Mouse (Mus musculus): ENCODE results near the gene Dclk3. TPM values are rescaled to one million over a fixed set of nuclear protein-coding genes. Genes with fewer than 3 reads are reported as not detected.

Dclk3 gene
- total and polyA plus RNA-seq, 2 experiments = 4.3 to 10.5 TPM

GRCm38 (mm10) chr9:111408427-111408826 lies 30.5 kb upstream of the Dclk3 start:
- no peaks in the 10 kb centered on the region for H3K79me2 ChIP-seq (ENCODE audit: control insufficient read depth, insufficient read depth, low read length)
- no peaks in the 10 kb centered on the region for H3K36me3 ChIP-seq (ENCODE audit: control insufficient read depth, insufficient read depth, low read length)
- H3K4me1 ChIP-seq (ENCODE audit: control insufficient read depth, insufficient read depth, low read length) = no peaks in the 10 kb centered on the region
- no peak overlapping the region for H3K9ac ChIP-seq (ENCODE audit: low read depth, low read length)
- H3K27me3 ChIP-seq (ENCODE audit: control insufficient read depth, insufficient read depth, low read length) = no peaks in the 10 kb centered on the region
- no peak overlapping the region for H3K27ac ChIP-seq (replicated peaks; ENCODE audit: insufficient read depth, low read depth, low read length)
- DNase-seq (ENCODE audit: extremely low read depth, low read depth, low spot score) = no peak
- 77% methylated on average over 10 of the region's 10 CpGs for WGBS
- H3K4me3 ChIP-seq (ENCODE audit: insufficient read depth, low read depth, low read length) = no peak overlapping the region
- TF ChIP-seq POLR2A (IDR thresholded peaks at IDR 0.05; ENCODE audit: extremely low read depth, insufficient read depth, low read length) (no peak), CTCF (IDR thresholded peaks at IDR 0.05; ENCODE audit: low read depth, low read length) (no peak)

GRCm38 (mm10) chr9:111412471-111413160 lies 26.3 kb upstream of the Dclk3 start:
- H3K36me3 ChIP-seq (ENCODE audit: control insufficient read depth, insufficient read depth, low read length) = no peaks in the 10 kb centered on the region
- H3K9ac ChIP-seq (ENCODE audit: low read depth, low read length) = no peak overlapping the region
- no peak overlapping the region for H3K27ac ChIP-seq (replicated peaks; ENCODE audit: insufficient read depth, low read depth, low read length)
- no peaks in the 10 kb centered on the region for H3K4me1 ChIP-seq (ENCODE audit: control insufficient read depth, insufficient read depth, low read length)
- H3K4me3 ChIP-seq (ENCODE audit: insufficient read depth, low read depth, low read length) = no peak overlapping the region
- no peaks in the 10 kb centered on the region for H3K27me3 ChIP-seq (ENCODE audit: control insufficient read depth, insufficient read depth, low read length)
- DNase-seq (ENCODE audit: extremely low read depth, low read depth, low spot score) = no peak
- H3K79me2 ChIP-seq (ENCODE audit: control insufficient read depth, insufficient read depth, low read length) = no peaks in the 10 kb centered on the region
- WGBS = 91% methylated on average over 16 of the region's 16 CpGs
- TF ChIP-seq CTCF (IDR thresholded peaks at IDR 0.05; ENCODE audit: low read depth, low read length) (no peak), POLR2A (IDR thresholded peaks at IDR 0.05; ENCODE audit: extremely low read depth, insufficient read depth, low read length) (no peak)

- 81% methylated on average over 2 of the region's 2 CpGs for WGBS
- no peak for DNase-seq (ENCODE audit: extremely low read depth, low read depth, low spot score)
- Histone ChIP-seq H3K36me3 (ENCODE audit: control insufficient read depth, insufficient read depth, low read length) (no peaks in the 10 kb centered on the region), H3K27me3 (ENCODE audit: control insufficient read depth, insufficient read depth, low read length) (no peaks in the 10 kb centered on the region), H3K4me3 (ENCODE audit: insufficient read depth, low read depth, low read length) (no peak overlapping the region), H3K79me2 (ENCODE audit: control insufficient read depth, insufficient read depth, low read length) (no peaks in the 10 kb centered on the region), H3K9ac (ENCODE audit: low read depth, low read length) (no peak overlapping the region), H3K27ac (replicated peaks; ENCODE audit: insufficient read depth, low read depth, low read length) (no peak overlapping the region), H3K4me1 (ENCODE audit: control insufficient read depth, insufficient read depth, low read length) (no peaks in the 10 kb centered on the region)
- no peak for TF ChIP-seq CTCF (IDR thresholded peaks at IDR 0.05; ENCODE audit: low read depth, low read length)
- no peak for TF ChIP-seq POLR2A (IDR thresholded peaks at IDR 0.05; ENCODE audit: extremely low read depth, insufficient read depth, low read length)
Observed at GRCm38 (mm10) chr9:111421862-111422261, 17.0 kb upstream of the Dclk3 start.

GRCm38 (mm10) chr9:111422567-111422966 lies 16.3 kb upstream of the Dclk3 start:
- no peaks in the 10 kb centered on the region for H3K79me2 ChIP-seq (ENCODE audit: control insufficient read depth, insufficient read depth, low read length)
- H3K9ac ChIP-seq (ENCODE audit: low read depth, low read length) = no peak overlapping the region
- no peak overlapping the region for H3K27ac ChIP-seq (replicated peaks; ENCODE audit: insufficient read depth, low read depth, low read length)
- no peak for DNase-seq (ENCODE audit: extremely low read depth, low read depth, low spot score)
- H3K4me1 ChIP-seq (ENCODE audit: control insufficient read depth, insufficient read depth, low read length) = no peaks in the 10 kb centered on the region
- H3K4me3 ChIP-seq (ENCODE audit: insufficient read depth, low read depth, low read length) = no peak overlapping the region
- no peaks in the 10 kb centered on the region for H3K36me3 ChIP-seq (ENCODE audit: control insufficient read depth, insufficient read depth, low read length)
- 72% methylated on average over 5 of the region's 5 CpGs for WGBS
- no peaks in the 10 kb centered on the region for H3K27me3 ChIP-seq (ENCODE audit: control insufficient read depth, insufficient read depth, low read length)
- TF ChIP-seq POLR2A (IDR thresholded peaks at IDR 0.05; ENCODE audit: extremely low read depth, insufficient read depth, low read length) (no peak), CTCF (IDR thresholded peaks at IDR 0.05; ENCODE audit: low read depth, low read length) (no peak)

- H3K79me2 ChIP-seq (ENCODE audit: control insufficient read depth, insufficient read depth, low read length) = no peaks in the 10 kb centered on the region
- H3K27me3 ChIP-seq (ENCODE audit: control insufficient read depth, insufficient read depth, low read length) = no peaks in the 10 kb centered on the region
- no peak for DNase-seq (ENCODE audit: extremely low read depth, low read depth, low spot score)
- WGBS = 75% methylated on average over 6 of the region's 6 CpGs
- H3K27ac ChIP-seq (replicated peaks; ENCODE audit: insufficient read depth, low read depth, low read length) = no peak overlapping the region
- no peak overlapping the region for H3K9ac ChIP-seq (ENCODE audit: low read depth, low read length)
- H3K36me3 ChIP-seq (ENCODE audit: control insufficient read depth, insufficient read depth, low read length) = no peaks in the 10 kb centered on the region
- H3K4me3 ChIP-seq (ENCODE audit: insufficient read depth, low read depth, low read length) = no peak overlapping the region
- H3K4me1 ChIP-seq (ENCODE audit: control insufficient read depth, insufficient read depth, low read length) = no peaks in the 10 kb centered on the region
- TF ChIP-seq POLR2A (IDR thresholded peaks at IDR 0.05; ENCODE audit: extremely low read depth, insufficient read depth, low read length) (no peak), CTCF (IDR thresholded peaks at IDR 0.05; ENCODE audit: low read depth, low read length) (no peak)
Observed at GRCm38 (mm10) chr9:111425113-111425512, 13.8 kb upstream of the Dclk3 start.

- no peak for TF ChIP-seq CTCF (IDR thresholded peaks at IDR 0.05; ENCODE audit: low read depth, low read length)
- no peak for TF ChIP-seq POLR2A (IDR thresholded peaks at IDR 0.05; ENCODE audit: extremely low read depth, insufficient read depth, low read length)
- WGBS = 85% methylated on average over 4 of the region's 4 CpGs
Observed at GRCm38 (mm10) chr9:111425952-111426351, 12.9 kb upstream of the Dclk3 start.

More at GRCm38 (mm10) chr9:111425952-111426351, 12.9 kb upstream of the Dclk3 start:
- H3K9ac ChIP-seq (ENCODE audit: low read depth, low read length) = no peak overlapping the region
- no peaks in the 10 kb centered on the region for H3K36me3 ChIP-seq (ENCODE audit: control insufficient read depth, insufficient read depth, low read length)
- no peaks in the 10 kb centered on the region for H3K27me3 ChIP-seq (ENCODE audit: control insufficient read depth, insufficient read depth, low read length)
- no peak for DNase-seq (ENCODE audit: extremely low read depth, low read depth, low spot score)
- H3K4me1 ChIP-seq (ENCODE audit: control insufficient read depth, insufficient read depth, low read length) = no peaks in the 10 kb centered on the region
- no peak overlapping the region for H3K4me3 ChIP-seq (ENCODE audit: insufficient read depth, low read depth, low read length)
- no peak overlapping the region for H3K27ac ChIP-seq (replicated peaks; ENCODE audit: insufficient read depth, low read depth, low read length)
- H3K79me2 ChIP-seq (ENCODE audit: control insufficient read depth, insufficient read depth, low read length) = no peaks in the 10 kb centered on the region

Measured in liver, adult 2 months (tissue).